Mouse (Mus musculus) regulatory T cell (primary cell): ENCODE results near the gene Kctd17.

Experiments used
- in situ Hi-C: fragments of 300-600 bp; cut with MboI, MseI; formaldehyde crosslinking; loops from one replicate; pipeline ENCODE4 v1.15.1; 2025; ENCODE audit warnings: high pct_unique_total_duplicates

Kctd17 gene

GRCm38 (mm10) chr15:78413719-78414117 is 14.6 kb upstream of the Kctd17 start:
- in situ Hi-C loops = no loop called here

- in situ Hi-C loops = no loop called here
Observed at GRCm38 (mm10) chr15:78414157-78414556, 14.2 kb upstream of the Kctd17 start.

- in situ Hi-C loops = no loop called here
Observed at GRCm38 (mm10) chr15:78416937-78417336, 11.4 kb upstream of the Kctd17 start.

- in situ Hi-C loops = loop anchor here (5.0 kb wide), 1 partner anchor 68 kb away; no protein-coding TSS in a partner anchor
Observed at GRCm38 (mm10) chr15:78420395-78420794, 8.0 kb upstream of the Kctd17 start.

GRCm38 (mm10) chr15:78422046-78422956 is 6.1 kb upstream of the Kctd17 start:
- in situ Hi-C loops = loop anchor here (5.0 kb wide), 1 partner anchor 70 kb away; no protein-coding TSS in a partner anchor

GRCm38 (mm10) chr15:78424507-78424906 is 3.9 kb upstream of the Kctd17 start:
- in situ Hi-C loops = loop anchor here (5.0 kb wide), 1 partner anchor 72 kb away; no protein-coding TSS in a partner anchor

- in situ Hi-C loops = no loop called here
Observed at GRCm38 (mm10) chr15:78425230-78425629, 3.1 kb upstream of the Kctd17 start.

GRCm38 (mm10) chr15:78429139-78429459 is 735 bp downstream of the Kctd17 start:
- in situ Hi-C loops = no loop called here

GRCm38 (mm10) chr15:78429871-78430622 is 1.7 kb downstream of the Kctd17 start:
- in situ Hi-C loops = no loop called here

- in situ Hi-C loops = no loop called here
Observed at GRCm38 (mm10) chr15:78430874-78431273, 2.5 kb downstream of the Kctd17 start.

- in situ Hi-C loops = no loop called here
Observed at GRCm38 (mm10) chr15:78431541-78432121, 3.3 kb downstream of the Kctd17 start.

GRCm38 (mm10) chr15:78434896-78435520 is 6.6 kb downstream of the Kctd17 start:
- in situ Hi-C loops = no loop called here

GRCm38 (mm10) chr15:78435681-78436080 is 7.3 kb downstream of the Kctd17 start:
- in situ Hi-C loops = no loop called here

- in situ Hi-C loops = no loop called here
Observed at GRCm38 (mm10) chr15:78436380-78437192, 8.2 kb downstream of the Kctd17 start.

- in situ Hi-C loops = no loop called here
Observed at GRCm38 (mm10) chr15:78437237-78438017, 9.1 kb downstream of the Kctd17 start.

GRCm38 (mm10) chr15:78438018-78438394 is 9.6 kb downstream of the Kctd17 start:
- in situ Hi-C loops = no loop called here

GRCm38 (mm10) chr15:78438505-78438904 is 10.1 kb downstream of the Kctd17 start:
- in situ Hi-C loops = no loop called here

- in situ Hi-C loops = no loop called here
Observed at GRCm38 (mm10) chr15:78438973-78439372, 10.6 kb downstream of the Kctd17 start.

GRCm38 (mm10) chr15:78442231-78442630 is 13.9 kb downstream of the Kctd17 start:
- in situ Hi-C loops = loop anchor here (10.0 kb wide), 1 partner anchor 303 kb away; no protein-coding TSS in a partner anchor

- in situ Hi-C loops = loop anchor here (10.0 kb wide), 1 partner anchor 301 kb away; no protein-coding TSS in a partner anchor
Observed at GRCm38 (mm10) chr15:78443857-78444256, 15.5 kb downstream of the Kctd17 start.
